Mouse (Mus musculus) heart, embryonic 11.5 days (tissue): ENCODE measurements at regions not wholly inside any gene's neighbourhood (a gene's known extent, or its start where the extent isn't known, plus 50 kb on each side); places are given as distances from the start of the nearest gene placed in this dataset.
A peak's percentile ranks its signal among the peaks of the same experiment; 100 is the strongest.

Experiments used
- ATAC-seq: fragments of 200-750 bp; cut with Nextera tagmentation; replicated peaks from 2 replicates; pipeline ENCODE4 v1.8.0; 2017; ENCODE audit warnings: moderate library complexity; ENCODE audit not compliant: insufficient number of reproducible peaks, low FRiP score, low TSS enrichment
- H3K27ac ChIP-seq: fragments of 300-500 bp; sonication (generic); 2 replicates; pipeline ENCODE4 v1.5.1; 2014; ENCODE audit warnings: mild to moderate bottlenecking, low read depth, low read length
- H3K27me3 ChIP-seq: fragments of 300-500 bp; sonication (generic); 2 replicates; pipeline ENCODE4 v1.6.1; 2014; ENCODE audit warnings: mild to moderate bottlenecking, low read length, mixed read lengths; ENCODE audit not compliant: control insufficient read depth, insufficient read depth
- H3K36me3 ChIP-seq: fragments of 300-500 bp; sonication (generic); 2 replicates; pipeline ENCODE4 v1.6.1; 2014; ENCODE audit warnings: mild to moderate bottlenecking, low read length, moderate library complexity, mixed read lengths; ENCODE audit not compliant: control insufficient read depth, insufficient read depth
- H3K4me1 ChIP-seq: fragments of 300-500 bp; sonication (generic); 2 replicates; pipeline ENCODE4 v1.6.1; 2014; ENCODE audit warnings: low read length; ENCODE audit not compliant: control insufficient read depth, insufficient read depth
- H3K4me2 ChIP-seq: fragments of 300-500 bp; sonication (generic); 2 replicates; pipeline ENCODE4 v1.6.1; 2014; ENCODE audit warnings: mild to moderate bottlenecking, moderate library complexity
- H3K4me3 ChIP-seq: fragments of 300-500 bp; sonication (generic); 2 replicates; pipeline ENCODE4 v1.5.1; 2014; ENCODE audit warnings: low read depth, low read length
- H3K9ac ChIP-seq: fragments of 300-500 bp; sonication (generic); 2 replicates; pipeline ENCODE4 v1.6.1; 2014; ENCODE audit warnings: mild to moderate bottlenecking, low read depth, low read length, moderate library complexity
- H3K9me3 ChIP-seq: fragments of 300-500 bp; sonication (generic); replicated peaks from 2 replicates; pipeline ENCODE4 v1.6.1; 2016; ENCODE audit warnings: low read length; ENCODE audit not compliant: control insufficient read depth
- WGBS: fragments of 180-500 bp; shearing (Covaris S2); extraction: QIAGEN DNeasy Blood & Tissue Kit; methylation state at CpG from one replicate; pipeline ENCODE4 v1.1.7; 2014; ENCODE audit not compliant: insufficient replicate concordance; 5-methylcytosine and 5-hydroxymethylcytosine counted together

DNA sequence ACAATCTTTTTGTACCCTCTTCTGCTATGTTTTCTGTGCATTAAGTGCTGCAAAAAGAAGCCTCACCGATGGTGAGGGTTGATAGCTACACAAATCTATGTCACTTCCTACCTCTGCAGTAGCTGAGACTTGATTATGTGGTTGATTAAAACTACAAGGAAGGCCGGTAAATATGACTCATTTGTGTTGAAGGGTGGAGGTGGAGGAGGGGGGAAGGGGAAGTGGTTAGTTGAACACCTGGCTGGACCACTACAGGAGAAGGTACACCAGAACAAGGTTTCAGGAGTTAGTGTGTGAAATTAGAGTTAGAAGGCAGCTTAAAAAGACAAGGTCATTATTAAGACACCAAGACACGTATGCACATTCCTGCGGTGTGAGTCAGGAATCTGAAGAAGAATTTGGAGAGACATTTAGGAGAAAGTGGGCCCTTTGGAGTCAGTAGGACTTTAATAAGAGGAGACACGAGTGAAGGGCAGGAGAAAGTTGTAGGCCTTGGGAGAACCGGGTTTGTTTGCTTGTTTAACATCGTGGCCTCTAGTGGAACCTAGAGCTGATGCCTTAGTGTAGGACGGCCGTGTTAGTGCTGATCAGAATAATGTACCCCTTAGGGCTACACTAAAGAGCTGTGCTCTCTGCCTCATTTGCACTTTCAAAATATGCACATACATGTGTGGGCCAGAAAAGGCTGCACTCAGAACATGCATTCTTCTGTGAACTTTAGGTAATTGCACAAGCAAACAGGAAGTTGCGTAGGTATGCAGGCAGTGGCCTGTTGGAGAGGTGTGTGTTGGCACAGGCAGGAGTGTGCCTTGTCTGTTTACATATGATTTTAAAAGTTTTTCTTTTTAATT lies 108.5 kb upstream of the Jag1 start:
- no peak for ATAC-seq
- Histone ChIP-seq H3K27me3 (no peaks in the 10 kb centered on the region), H3K9me3 (no peaks in the 10 kb centered on the region), H3K4me3 (no peak overlapping the region), H3K36me3 (no peaks in the 10 kb centered on the region), H3K27ac (no peak overlapping the region), H3K4me2 (no peak overlapping the region), H3K4me1 (no peaks in the 10 kb centered on the region), H3K9ac (no peak overlapping the region)
- 72% methylated on average over 10 of the region's 10 CpGs for WGBS

DNA sequence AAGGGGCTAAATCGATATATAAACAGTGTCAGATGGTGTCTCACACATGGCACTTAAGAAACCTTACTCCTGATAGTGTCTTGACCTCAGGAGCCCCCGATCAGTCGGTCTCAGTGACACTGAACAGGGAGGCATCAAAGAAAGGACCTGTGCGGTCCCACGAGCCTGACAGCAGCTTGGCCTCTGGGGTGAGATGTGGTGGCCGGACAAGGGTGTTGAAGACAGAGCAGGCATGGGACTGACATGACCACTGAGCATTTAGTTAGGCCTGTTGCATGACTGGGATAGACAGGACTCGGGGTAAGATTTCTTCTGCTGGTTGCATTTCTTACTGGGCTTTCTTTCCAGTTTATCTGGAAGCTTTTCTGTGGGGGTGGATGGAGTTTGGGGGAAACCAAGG lies 99.3 kb upstream of the Jag1 start:
- ATAC-seq = no peak
- no peak overlapping the region for H3K4me3 ChIP-seq
- H3K9me3 ChIP-seq = no peaks in the 10 kb centered on the region
- no peak overlapping the region for H3K4me2 ChIP-seq
- H3K4me1 ChIP-seq = no peaks in the 10 kb centered on the region
- WGBS = 24% methylated on average over 7 of the region's 7 CpGs
- H3K9ac ChIP-seq = no peak overlapping the region
- no peaks in the 10 kb centered on the region for H3K36me3 ChIP-seq
- H3K27ac ChIP-seq = no peak overlapping the region
- no peaks in the 10 kb centered on the region for H3K27me3 ChIP-seq

GRCm38 (mm10) chr2:137207846-137208245 lies 91.4 kb upstream of the Jag1 start:
- Histone ChIP-seq H3K9ac (no peak overlapping the region), H3K27ac (no peak overlapping the region), H3K4me2 (no peak overlapping the region), H3K9me3 (no peaks in the 10 kb centered on the region), H3K4me3 (no peak overlapping the region), H3K27me3 (no peaks in the 10 kb centered on the region), H3K4me1 (0 out of 2 replicates have a peak, but pooled peaks cover 2% of the 10 kb centered on the region), H3K36me3 (no peaks in the 10 kb centered on the region)
- WGBS = 83% methylated on average over 2 of the region's 2 CpGs
- no peak for ATAC-seq

- 0 out of 2 replicates have a peak, but pooled peaks cover 2% of the 10 kb centered on the region for H3K4me1 ChIP-seq
- H3K27ac ChIP-seq = no peak overlapping the region
- H3K9ac ChIP-seq = no peak overlapping the region
- H3K9me3 ChIP-seq = no peaks in the 10 kb centered on the region
- WGBS = 68% methylated on average over 6 of the region's 6 CpGs
- H3K4me3 ChIP-seq = no peak overlapping the region
- no peaks in the 10 kb centered on the region for H3K36me3 ChIP-seq
- no peak overlapping the region for H3K4me2 ChIP-seq
- H3K27me3 ChIP-seq = no peaks in the 10 kb centered on the region
- ATAC-seq = no peak
Observed at GRCm38 (mm10) chr2:137204274-137204850, 87.9 kb upstream of the Jag1 start.

GRCm38 (mm10) chr2:137200101-137200500 lies 83.7 kb upstream of the Jag1 start:
- no peak overlapping the region for H3K4me2 ChIP-seq
- H3K27ac ChIP-seq = no peak overlapping the region
- whole genome bisulfite sequencing = 77% methylated on average over 4 of the region's 4 CpGs
- no peak for ATAC-seq
- no peaks in the 10 kb centered on the region for H3K36me3 ChIP-seq
- H3K4me1 ChIP-seq = 0 out of 2 replicates have a peak, but pooled peaks cover 1% of the 10 kb centered on the region
- no peaks in the 10 kb centered on the region for H3K9me3 ChIP-seq
- no peak overlapping the region for H3K9ac ChIP-seq
- H3K4me3 ChIP-seq = no peak overlapping the region
- H3K27me3 ChIP-seq = no peaks in the 10 kb centered on the region

DNA sequence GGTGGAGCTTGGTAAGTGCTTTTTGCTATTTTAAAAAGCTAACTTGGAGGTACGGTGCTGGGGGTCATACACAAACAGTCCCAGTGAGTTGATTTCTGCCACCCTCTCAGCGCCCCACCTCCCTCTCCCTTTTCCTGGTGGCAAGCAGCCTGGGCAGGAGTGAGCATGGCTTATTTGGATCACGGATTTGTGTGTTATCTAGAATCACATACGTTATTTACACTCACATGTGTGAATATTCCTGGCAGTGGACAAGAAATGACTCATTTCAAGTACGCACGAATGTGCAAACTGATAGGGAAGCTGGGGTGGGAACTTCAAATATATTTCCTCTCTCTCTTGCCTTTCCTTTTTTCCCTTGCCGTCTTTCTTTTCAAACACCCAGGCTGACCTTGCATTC lies 75.7 kb upstream of the Jag1 start:
- no peak overlapping the region for H3K27ac ChIP-seq
- ATAC-seq = no peak; the same call in 1 of the 2 replicates

GRCm38 (mm10) chr2:137169176-137169575 lies 52.7 kb upstream of the Jag1 start:
- Histone ChIP-seq H3K27ac (no peak overlapping the region), H3K9me3 (no peaks in the 10 kb centered on the region), H3K27me3 (no peaks in the 10 kb centered on the region), H3K9ac (no peak overlapping the region), H3K4me2 (no peak overlapping the region), H3K4me1 (no peaks in the 10 kb centered on the region), H3K4me3 (no peak overlapping the region), H3K36me3 (no peaks in the 10 kb centered on the region)
- ATAC-seq = no peak
- WGBS = 67% methylated on average over 1 of the region's 1 CpGs

More for the DNA sequence above, 75.7 kb upstream of the Jag1 start:
- Histone ChIP-seq H3K27me3 (no peaks in the 10 kb centered on the region), H3K9ac (no peak overlapping the region), H3K4me2 (peak overlapping the region; percentile 52), H3K4me1 (no peaks in the 10 kb centered on the region), H3K36me3 (no peaks in the 10 kb centered on the region), H3K9me3 (no peaks in the 10 kb centered on the region), H3K4me3 (no peak overlapping the region)
- WGBS = 18% methylated on average over 7 of the region's 7 CpGs

DNA sequence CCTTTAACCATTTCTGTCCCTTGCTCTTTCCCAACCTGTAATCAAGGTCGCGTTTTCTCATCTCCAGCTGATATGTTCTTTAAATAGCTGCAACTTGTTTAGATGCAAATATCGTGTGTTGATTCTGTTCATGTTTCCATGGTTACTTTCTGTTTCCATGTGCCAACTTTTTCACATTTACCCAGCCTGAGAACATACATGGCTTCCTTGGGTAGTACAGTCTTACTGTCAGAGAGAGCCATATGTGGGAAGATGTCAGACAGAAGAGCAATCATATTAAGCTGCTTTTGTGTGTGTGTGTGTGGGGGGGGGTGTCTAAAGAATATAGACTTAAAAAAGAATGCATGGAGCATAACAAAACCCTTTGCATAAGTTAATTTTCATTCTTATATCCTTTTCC lies 52.2 kb upstream of the Jag1 start:
- no peaks in the 10 kb centered on the region for H3K9me3 ChIP-seq
- no peak overlapping the region for H3K27ac ChIP-seq
- no peaks in the 10 kb centered on the region for H3K27me3 ChIP-seq
- H3K36me3 ChIP-seq = no peaks in the 10 kb centered on the region
- no peak for ATAC-seq
- no peak overlapping the region for H3K9ac ChIP-seq
- 70% methylated on average over 3 of the region's 3 CpGs for WGBS
- H3K4me2 ChIP-seq = no peak overlapping the region
- H3K4me1 ChIP-seq = no peaks in the 10 kb centered on the region
- no peak overlapping the region for H3K4me3 ChIP-seq
